Mouse (Mus musculus): ENCODE results near the gene Clock. TPM values are rescaled to one million over a fixed set of nuclear protein-coding genes. Genes with fewer than 3 reads are reported as not detected.

The Clock gene
- total and polyA plus RNA-seq, 2 experiments from 2014 or later = 11.6 to 25.1 TPM

DNA sequence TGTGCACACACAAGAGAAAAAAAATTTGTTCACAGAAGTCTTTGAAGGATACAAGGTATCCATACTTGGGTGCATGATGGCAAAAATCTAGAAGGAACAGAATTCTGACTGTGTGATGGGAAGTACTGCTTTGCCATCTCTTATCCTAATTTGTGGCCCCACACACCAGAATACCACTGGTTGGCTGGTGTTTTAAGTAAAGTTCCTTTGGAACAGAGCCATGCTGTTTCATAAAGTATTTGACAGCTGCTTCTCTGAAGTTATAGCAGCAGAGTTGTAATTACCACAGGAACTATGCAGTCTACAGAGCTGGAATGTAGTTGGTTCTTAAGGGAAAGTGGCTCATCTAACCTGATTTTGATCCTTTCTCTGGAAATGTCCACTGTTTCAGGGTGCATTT, 111.5 kb downstream of the Clock start:
- Histone ChIP-seq H3K9me3 (ENCODE audit: low read length) (no peaks in the 10 kb centered on the region), H3K4me1 (ENCODE audit: insufficient read depth, low read length) (no peaks in the 10 kb centered on the region), H3K9ac (replicated peaks; ENCODE audit: low read length, poor library complexity, severe bottlenecking) (no peak overlapping the region), H3K36me3 (ENCODE audit: insufficient read depth, low read length) (no peaks in the 10 kb centered on the region), H3K4me3 (ENCODE audit: low read depth, low read length) (no peak overlapping the region), H3K27ac (ENCODE audit: low read depth, low read length) (no peak overlapping the region), H3K27me3 (ENCODE audit: insufficient read depth, low read length) (no peaks in the 10 kb centered on the region), H3K4me2 (ENCODE audit: low read depth, low read length, poor library complexity, severe bottlenecking) (no peak overlapping the region)
- DNase-seq (ENCODE audit: low spot score) = no peak
- no peak for TF ChIP-seq CTCF (IDR thresholded peaks at IDR 0.05)
- ATAC-seq (ENCODE audit: low FRiP score) = no peak

DNA sequence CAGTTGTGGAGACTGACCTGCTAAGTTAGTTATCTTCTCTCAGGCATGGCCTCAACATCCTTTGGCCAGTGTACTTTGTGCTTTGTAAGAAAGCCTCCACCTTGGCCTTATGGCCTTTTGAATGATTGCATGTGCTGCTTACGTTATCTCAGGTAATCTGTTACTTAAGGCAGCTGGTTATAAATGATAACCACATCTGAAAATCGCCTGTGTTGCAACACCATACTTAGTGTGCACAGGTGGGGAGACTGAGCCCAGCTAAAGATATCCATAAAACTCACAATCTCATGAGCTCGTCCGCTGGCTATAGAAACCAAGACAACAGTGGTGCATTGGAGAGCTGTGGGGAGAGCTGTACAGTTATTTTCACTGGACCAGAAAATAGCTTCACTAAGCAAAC, 114.0 kb downstream of the Clock start:
- Histone ChIP-seq H3K27ac (ENCODE audit: low read depth, low read length) (no peak overlapping the region), H3K4me3 (ENCODE audit: low read depth, low read length) (no peak overlapping the region), H3K9me3 (ENCODE audit: low read length) (no peaks in the 10 kb centered on the region), H3K9ac (replicated peaks; ENCODE audit: low read length, poor library complexity, severe bottlenecking) (no peak overlapping the region), H3K27me3 (ENCODE audit: insufficient read depth, low read length) (no peaks in the 10 kb centered on the region), H3K4me2 (ENCODE audit: low read depth, low read length, poor library complexity, severe bottlenecking) (no peak overlapping the region), H3K36me3 (ENCODE audit: insufficient read depth, low read length) (no peaks in the 10 kb centered on the region), H3K4me1 (ENCODE audit: insufficient read depth, low read length) (no peaks in the 10 kb centered on the region)
- ATAC-seq (ENCODE audit: low FRiP score) (no peak), DNase-seq (ENCODE audit: low spot score) (no peak)
- WGBS = 94% methylated on average over 4 of the region's 4 CpGs
- no peak for TF ChIP-seq CTCF (IDR thresholded peaks at IDR 0.05)

DNA sequence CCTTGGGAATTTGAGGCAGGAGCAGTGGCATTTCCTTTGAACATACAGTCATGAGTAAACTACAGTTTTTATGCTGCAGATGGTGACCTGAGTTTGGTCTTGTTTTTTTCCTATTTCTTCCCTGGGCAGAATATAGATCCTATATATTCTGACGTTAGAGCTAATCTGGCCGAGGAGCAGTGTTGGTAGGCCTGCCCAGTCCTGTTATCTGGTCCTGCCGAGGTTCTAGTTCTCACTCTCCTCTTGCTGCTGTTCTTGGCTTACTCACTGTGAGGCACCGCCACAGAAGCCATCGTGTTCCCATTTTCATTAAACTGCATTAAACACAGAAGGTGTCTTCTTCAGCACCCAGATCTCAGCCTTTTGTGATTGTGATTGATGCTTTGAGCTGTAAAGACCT, 116.7 kb downstream of the Clock start:
- ATAC-seq (ENCODE audit: low FRiP score) (no peak), DNase-seq (ENCODE audit: low spot score) (no peak)
- no peaks in the 10 kb centered on the region for H3K36me3 ChIP-seq (ENCODE audit: insufficient read depth, low read length)
- no peak overlapping the region for H3K27ac ChIP-seq (ENCODE audit: low read depth, low read length)
- H3K4me2 ChIP-seq (ENCODE audit: low read depth, low read length, poor library complexity, severe bottlenecking) = no peak overlapping the region
- WGBS = 90% methylated on average over 5 of the region's 5 CpGs
- no peak overlapping the region for H3K4me3 ChIP-seq (ENCODE audit: low read depth, low read length)
- no peak overlapping the region for H3K9ac ChIP-seq (replicated peaks; ENCODE audit: low read length, poor library complexity, severe bottlenecking)
- peaks cover 5% of the 10 kb centered on the region for H3K4me1 ChIP-seq (ENCODE audit: insufficient read depth, low read length)
- no peaks in the 10 kb centered on the region for H3K27me3 ChIP-seq (ENCODE audit: insufficient read depth, low read length)
- H3K9me3 ChIP-seq (ENCODE audit: low read length) = no peaks in the 10 kb centered on the region
- TF ChIP-seq CTCF (IDR thresholded peaks at IDR 0.05) = no peak

DNA sequence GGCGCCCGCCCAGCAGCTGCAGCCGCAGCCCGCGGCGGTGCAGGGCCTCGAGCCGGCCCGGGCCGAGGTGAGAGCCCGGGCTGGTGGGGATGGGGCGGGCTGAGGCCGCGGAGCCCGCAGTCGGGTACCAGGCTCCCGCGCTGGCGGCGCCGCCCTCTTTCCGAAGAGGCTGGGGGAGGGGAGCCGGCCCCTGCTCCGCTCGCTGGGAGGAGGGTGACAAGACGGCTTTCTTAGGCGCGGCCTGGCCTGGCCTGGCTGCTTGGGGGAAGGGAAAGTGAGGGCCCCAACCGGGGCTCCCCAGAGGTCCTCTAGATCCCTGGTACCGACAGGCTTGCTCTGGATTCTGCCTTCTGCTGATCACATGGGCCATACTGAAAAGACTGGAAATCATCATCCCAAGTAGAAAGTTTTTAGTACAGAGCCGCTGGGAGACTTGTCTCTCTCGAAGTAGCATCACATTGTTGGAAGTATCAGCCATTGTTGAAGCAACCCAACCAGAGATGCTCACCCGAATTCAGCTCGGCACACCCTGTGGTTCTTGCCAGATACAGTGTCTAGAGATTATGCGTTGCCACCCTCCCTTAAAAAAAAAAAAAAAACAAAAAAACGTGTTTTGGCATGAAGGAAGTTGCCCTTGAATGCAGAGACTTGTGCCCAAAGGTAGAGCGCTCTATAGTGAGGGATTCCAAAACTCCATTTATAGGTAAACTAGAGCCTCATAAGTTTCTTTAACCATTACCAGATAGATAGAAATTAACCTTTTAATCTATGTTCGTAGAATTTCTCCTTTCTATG, 120.1 kb downstream of the Clock start:
- H3K4me3 ChIP-seq (ENCODE audit: low read depth, low read length) = peak overlapping the region; percentile 91
- H3K27me3 ChIP-seq (ENCODE audit: insufficient read depth, low read length) = no peaks in the 10 kb centered on the region
- no peaks in the 10 kb centered on the region for H3K9me3 ChIP-seq (ENCODE audit: low read length)
- H3K4me1 ChIP-seq (ENCODE audit: insufficient read depth, low read length) = peaks cover 5% of the 10 kb centered on the region
- H3K36me3 ChIP-seq (ENCODE audit: insufficient read depth, low read length) = no peaks in the 10 kb centered on the region
- WGBS = 5% methylated on average over 37 of the region's 38 CpGs
- peak overlapping the region; percentile 95 for H3K9ac ChIP-seq (replicated peaks; ENCODE audit: low read length, poor library complexity, severe bottlenecking)
- H3K4me2 ChIP-seq (ENCODE audit: low read depth, low read length, poor library complexity, severe bottlenecking) = peak overlapping the region; percentile 85
- TF ChIP-seq CTCF (IDR thresholded peaks at IDR 0.05) = no peak
- DNase-seq (ENCODE audit: low spot score) = peak; percentile 70
- H3K27ac ChIP-seq (ENCODE audit: low read depth, low read length) = peak overlapping the region; percentile 86
- ATAC-seq (ENCODE audit: low FRiP score) = peak; percentile 75

DNA sequence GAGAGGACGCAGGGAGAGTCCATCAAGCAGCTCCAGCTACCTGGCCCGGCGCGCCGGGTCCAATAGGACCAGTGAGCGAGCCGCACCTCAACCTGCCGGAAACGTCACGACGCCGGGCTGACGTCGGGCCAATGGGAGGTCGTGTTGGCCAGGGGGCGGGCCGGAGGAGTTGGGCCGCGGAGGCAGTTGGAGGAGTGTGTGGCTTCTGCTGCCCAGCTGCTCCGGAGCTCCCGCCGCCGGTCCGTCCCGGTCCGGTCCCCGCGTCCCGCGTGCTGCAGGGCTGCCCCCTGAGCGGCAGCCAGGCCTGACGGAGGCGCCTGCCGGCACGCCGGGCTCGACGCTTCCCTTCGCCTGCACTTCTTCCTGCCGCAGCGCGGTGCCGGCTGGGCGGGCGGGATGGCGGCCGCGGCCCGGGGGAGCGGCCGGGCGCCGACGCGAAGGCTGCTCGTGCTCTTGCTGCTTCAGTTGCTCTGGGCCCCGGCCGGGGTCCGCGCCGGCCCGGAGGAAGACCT, 120.8 kb downstream of the Clock start, which contains the start of gene Tmem165:
Gene Tmem165 (plus strand): TSS at position 131 of the 512 bp plus-strand sequence.
- TF ChIP-seq CTCF (IDR thresholded peaks at IDR 0.05) = no peak
- 4% methylated on average over 46 of the region's 62 CpGs for WGBS
- Histone ChIP-seq H3K9me3 (ENCODE audit: low read length) (no peaks in the 10 kb centered on the region), H3K27ac (ENCODE audit: low read depth, low read length) (peak within 1 kb of the TSS; percentile 86), H3K4me3 (ENCODE audit: low read depth, low read length) (peak within 1 kb of the TSS; percentile 91), H3K27me3 (ENCODE audit: insufficient read depth, low read length) (no peaks in the 10 kb centered on the region), H3K9ac (replicated peaks; ENCODE audit: low read length, poor library complexity, severe bottlenecking) (peak within 1 kb of the TSS; percentile 95), H3K4me1 (ENCODE audit: insufficient read depth, low read length) (peaks cover 5% of the 10 kb centered on the region), H3K36me3 (ENCODE audit: insufficient read depth, low read length) (no peaks in the 10 kb centered on the region), H3K4me2 (ENCODE audit: low read depth, low read length, poor library complexity, severe bottlenecking) (peak within 1 kb of the TSS; percentile 85)
- ATAC-seq (ENCODE audit: low FRiP score) = peak; percentile 98
- DNase-seq (ENCODE audit: low spot score) = peak; percentile 94

DNA sequence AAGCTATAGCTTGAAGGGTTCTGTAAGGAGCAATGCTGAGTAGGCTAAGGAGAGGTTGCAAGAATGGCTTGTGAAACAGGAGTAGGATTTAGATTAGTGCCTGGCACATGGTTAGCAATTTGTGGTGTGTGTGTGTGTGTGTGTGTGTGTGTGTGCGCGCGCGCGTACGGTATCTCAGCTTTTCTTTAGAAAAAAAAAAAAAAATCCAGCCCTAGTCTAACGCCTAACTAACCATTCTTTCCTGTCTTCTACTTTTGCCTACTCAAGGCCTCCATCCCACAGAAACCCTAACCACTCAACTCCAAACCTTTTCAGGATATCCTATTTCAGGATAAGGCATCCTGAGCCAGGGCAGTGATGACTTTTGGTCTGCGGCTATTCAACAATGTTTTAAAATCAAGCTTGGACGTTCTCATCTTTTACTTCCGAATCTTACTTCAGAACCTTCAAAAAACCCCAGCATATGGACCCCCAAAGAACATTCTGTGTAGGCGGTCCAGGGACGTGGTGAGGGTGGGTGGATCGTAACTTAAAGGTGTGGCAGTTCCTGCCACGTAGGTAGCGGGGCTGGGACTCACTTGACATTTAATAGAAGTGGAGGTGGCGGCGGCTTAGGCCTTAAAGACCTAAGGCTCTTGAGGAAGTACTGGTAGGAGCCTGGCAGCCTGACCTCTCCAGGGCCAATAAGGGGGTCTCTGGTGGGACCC, 121.4 kb downstream of the Clock start:
- H3K4me3 ChIP-seq (ENCODE audit: low read depth, low read length) = peak overlapping the region; percentile 91
- no peaks in the 10 kb centered on the region for H3K9me3 ChIP-seq (ENCODE audit: low read length)
- no peak for TF ChIP-seq CTCF (IDR thresholded peaks at IDR 0.05)
- no peak for DNase-seq (ENCODE audit: low spot score)
- H3K36me3 ChIP-seq (ENCODE audit: insufficient read depth, low read length) = no peaks in the 10 kb centered on the region
- whole genome bisulfite sequencing = 42% methylated on average over 17 of the region's 17 CpGs
- ATAC-seq (ENCODE audit: low FRiP score) = no peak
- no peaks in the 10 kb centered on the region for H3K27me3 ChIP-seq (ENCODE audit: insufficient read depth, low read length)
- H3K4me1 ChIP-seq (ENCODE audit: insufficient read depth, low read length) = peaks cover 5% of the 10 kb centered on the region
- H3K27ac ChIP-seq (ENCODE audit: low read depth, low read length) = no peak overlapping the region
- peak overlapping the region; percentile 85 for H3K4me2 ChIP-seq (ENCODE audit: low read depth, low read length, poor library complexity, severe bottlenecking)
- H3K9ac ChIP-seq (replicated peaks; ENCODE audit: low read length, poor library complexity, severe bottlenecking) = peak overlapping the region; percentile 95
